Mouse (Mus musculus) liver (tissue): ENCODE data around the gene Sec61b.

Source experiments
- DNase-seq: peaks from one replicate; pipeline ENCODE4 v3.0.0-alpha.2; 2020; ENCODE audit warnings: mixed read lengths

Gene Sec61b

DNA sequence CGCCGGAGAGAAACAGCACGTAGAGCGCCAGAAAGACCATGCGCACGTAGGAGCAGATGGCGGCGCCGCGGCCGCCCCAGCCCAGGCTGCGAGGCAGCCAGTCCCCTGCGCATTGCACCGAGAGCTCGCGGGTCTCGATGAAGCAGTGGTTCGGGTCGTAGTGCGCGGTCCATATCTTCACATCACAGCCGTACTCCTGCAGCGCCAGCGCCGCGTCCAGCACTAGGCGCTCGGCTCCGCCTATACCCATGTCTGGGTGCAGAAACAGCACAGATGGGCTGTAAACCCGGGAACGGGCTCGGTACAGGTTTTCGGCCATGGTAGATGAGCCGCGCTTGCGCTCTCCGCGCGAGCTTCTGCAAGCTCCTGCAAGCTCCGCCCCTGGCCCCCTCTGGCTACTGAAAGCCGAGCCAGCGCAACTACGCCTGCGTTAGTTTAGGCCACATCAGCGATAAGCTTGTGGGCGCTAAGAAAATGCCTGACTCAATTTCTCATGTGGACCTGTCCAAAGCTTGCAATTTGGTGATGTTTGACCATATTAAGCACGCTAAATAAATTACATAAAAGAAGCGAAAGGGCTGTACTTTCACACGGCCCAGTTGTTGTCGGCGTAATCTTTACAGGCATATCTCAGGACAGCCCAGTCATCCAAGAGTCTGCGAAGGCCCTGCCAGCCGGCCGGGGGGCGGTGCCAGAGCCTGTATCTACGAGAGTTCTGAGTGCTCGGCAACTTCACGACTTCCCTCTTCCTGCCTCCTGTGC is at the start of gene Sec61b, which contains the start of gene Alg2:
Gene Sec61b, plus strand, starts transcription at position 691 of the 762 bp plus-strand sequence.
Gene Alg2, minus strand, starts transcription at position 366 of the 762 bp plus-strand sequence.
- DNase-seq, result peak; percentile 99

DNA sequence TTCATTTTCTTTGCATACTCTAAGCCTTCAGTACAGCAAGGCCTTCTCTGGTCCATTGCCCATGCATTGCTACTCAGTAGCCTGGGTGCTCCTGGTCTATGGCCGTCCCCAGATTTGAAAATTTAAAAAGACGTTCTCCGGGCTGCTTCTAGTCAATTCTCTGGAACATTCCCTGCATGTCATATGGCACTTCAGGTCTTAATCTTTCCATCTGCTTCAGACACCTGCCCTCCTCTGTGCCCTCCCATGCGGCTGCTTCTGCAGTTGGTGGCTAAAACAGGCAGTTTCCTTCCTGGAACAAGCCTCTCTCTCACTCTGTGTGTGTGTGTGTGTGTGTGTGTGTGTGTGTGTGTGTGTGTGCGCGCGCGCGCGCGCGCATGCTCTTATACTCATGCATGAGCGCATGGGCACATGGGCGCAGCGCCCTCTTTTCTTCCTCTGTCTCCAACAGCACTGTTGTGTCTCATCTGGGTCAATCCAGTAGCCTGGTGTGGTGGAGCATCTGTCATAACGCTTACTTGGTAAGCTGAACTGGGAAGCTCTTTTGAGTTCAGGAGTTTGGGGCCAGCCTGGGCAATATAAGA is 49.1 kb upstream of the Sec61b start:
- DNase-seq, result no peak

DNA sequence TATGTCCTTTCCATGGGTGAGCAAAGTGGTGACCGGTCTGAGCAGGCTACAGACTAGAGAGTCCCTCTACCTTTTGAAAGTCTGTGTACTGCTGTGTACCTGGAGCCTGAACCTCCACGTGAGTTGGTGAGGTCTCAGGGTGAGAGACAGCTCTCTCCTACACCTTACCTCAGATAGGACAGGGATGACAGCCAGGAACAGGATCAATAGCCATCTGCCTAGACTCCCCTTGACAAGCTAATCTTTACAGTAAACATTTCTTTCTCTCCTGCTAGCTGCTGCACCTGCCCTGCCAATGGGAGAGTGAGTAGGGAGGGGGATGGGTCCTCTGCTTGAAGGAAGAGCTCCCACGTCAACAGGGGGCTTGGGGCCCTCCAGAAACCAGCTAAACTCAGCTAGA is 46.9 kb upstream of the Sec61b start:
- DNase-seq, result no peak

DNA sequence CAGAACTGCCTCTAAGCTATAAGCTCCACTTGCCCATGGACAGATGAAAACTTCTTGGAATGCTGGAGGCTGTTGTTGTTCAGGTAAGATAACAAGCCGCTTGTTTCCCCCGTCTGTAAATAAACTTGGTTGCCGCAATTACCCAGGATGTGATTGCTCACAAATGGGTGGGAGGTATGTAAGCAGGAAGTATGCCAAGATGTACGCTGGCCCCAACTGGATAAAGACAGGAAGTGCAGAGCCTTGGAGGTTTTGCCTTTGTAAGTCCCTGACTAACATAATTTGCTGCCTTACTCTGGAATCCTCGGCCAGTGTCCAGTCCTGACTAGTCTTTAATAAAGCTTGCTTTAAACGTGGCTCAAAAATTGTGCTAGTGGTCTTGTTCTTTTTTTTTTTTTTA is 43.9 kb upstream of the Sec61b start:
- no peak for DNase-seq

DNA sequence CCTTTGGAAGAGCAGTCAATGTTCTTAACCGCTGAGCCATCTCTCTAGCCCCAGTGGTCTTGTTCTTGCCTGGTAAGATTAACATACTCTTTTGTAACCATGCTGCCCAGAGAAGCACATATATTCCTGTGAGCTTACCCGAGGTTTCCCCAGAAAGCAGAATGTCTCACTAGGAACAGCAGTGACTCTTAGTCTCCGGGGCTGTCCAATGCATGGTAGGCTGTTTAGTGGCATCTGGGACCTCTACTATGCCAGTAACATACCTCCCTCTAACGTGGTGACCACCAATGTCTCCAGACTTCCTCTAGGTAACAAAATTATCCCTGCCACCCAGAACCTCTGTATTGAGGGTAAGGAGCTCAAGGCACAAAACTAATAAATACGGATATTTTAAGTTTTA is 43.4 kb upstream of the Sec61b start:
- DNase-seq, result no peak

DNA sequence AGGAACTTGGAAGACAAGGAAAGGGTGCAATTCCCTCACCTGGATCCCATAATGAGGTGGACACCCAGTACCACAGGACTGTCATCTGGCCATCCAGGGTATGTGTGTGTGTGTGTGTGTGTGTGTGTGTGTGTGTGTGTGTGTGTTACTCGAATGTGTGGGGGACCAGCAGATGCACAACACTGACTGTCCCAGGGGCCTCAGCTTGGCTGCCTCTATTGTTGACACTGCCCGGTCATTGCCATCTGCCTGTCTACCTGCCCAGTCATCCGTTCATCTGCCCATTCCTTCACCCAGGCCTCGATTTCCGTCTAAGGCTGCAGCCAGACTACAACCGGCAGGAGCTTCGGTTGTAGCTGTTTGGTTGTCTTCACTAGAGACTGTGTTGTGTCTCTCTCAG is 41.7 kb upstream of the Sec61b start:
- no peak for DNase-seq

DNA sequence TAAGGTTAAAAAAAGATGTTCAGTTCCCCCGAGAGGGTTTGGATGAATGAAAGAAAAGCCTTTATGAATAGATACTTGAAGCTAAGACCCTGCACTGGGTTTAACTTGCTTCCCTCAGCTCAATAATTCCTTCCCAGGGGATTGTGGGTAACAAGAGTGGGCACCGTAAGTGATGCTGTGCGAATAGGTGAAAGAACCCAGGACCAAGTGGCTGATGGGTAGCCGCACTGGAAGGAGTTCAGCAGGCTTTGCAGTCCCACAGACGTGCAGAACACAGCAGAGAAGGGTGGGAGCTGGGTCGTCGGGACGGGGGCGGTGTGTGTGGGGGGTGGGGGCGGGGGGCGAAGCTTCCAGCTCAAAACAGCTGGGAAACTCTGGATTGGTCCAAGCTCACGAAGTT is 39.3 kb upstream of the Sec61b start:
- no peak for DNase-seq

DNA sequence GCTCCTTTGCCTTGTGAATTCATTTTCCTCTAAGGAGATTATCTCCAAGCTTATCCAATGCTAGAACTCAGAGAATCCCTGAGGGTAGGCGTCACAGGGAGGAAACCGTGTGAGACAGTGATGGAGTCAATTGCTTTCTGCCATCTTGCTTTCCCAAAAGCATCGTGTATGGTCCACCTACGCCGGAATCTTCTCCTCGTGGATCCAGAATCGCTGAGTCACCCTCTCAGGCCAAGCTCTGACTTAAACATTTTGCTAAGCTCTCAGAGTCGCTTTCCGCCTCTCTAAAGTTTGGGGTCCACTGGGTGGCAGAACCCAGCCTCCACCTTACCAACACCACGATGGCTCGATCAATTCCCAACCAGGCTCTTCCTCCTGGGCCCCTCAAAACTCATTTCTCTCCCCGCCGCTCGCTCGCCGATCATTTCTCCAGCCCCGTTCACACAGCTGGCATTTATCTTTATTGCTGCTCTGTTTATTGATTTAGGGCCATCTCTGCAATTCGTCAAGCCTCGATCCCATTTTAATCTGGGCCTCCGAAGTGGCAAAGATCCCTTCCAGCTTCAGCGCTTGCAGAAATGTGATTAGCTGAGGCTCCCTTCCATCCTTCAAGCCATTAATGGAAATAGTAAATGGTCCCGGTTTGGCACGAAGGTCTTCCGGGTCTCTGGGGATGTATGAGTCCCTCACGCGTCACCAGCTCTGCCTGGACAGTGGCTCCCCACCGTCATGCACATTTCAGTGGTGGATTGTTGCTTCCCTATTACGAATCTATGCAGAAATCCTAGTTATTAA is 38.7 kb upstream of the Sec61b start:
- no peak for DNase-seq

DNA sequence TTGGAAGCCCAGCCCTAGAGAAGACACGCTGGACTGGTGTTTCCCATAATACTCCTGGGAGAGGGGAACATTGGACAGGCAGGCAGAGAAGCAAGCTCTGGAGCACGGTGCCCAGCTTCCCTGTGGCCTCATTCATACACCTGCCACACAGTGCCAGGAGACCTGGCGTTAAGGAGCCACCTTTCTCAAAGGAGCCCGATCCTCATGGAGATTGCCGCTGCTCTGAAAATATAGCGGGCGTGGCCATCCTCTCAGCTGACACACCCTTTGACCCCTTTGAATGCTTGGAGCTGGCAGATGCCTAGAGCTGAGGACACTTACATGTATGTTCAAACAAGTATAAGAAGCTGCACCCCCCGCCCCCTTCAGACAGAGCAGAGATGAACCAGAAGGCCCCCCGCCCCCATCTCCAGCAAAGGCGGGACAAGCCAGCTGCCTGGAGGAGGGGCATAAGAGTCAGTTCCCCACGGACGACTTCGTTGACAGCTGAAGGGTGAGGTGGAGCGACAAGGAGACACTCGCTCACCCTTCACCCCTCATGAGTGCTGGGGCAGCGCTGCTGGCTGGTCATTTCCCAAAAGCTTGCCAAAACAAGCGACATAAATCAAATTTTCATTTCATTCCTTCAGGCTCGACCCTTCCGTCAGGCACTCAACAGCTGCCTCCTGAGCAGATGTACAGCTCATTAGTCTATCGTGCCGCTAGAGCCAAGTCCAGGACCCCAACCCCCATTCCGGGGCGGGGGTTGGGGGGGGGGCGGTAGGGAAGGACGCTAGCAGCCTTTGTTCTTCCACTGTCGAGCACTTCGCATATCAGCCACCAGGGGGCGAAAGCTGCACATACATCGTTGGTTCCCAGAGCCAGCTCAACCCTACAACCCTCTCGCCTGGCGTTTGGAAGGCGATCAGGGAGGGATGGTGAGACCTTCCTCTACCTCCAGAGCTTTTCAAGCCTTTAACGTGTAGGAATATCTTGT is 36.8 kb upstream of the Sec61b start:
- DNase-seq, result peak; percentile 82

DNA sequence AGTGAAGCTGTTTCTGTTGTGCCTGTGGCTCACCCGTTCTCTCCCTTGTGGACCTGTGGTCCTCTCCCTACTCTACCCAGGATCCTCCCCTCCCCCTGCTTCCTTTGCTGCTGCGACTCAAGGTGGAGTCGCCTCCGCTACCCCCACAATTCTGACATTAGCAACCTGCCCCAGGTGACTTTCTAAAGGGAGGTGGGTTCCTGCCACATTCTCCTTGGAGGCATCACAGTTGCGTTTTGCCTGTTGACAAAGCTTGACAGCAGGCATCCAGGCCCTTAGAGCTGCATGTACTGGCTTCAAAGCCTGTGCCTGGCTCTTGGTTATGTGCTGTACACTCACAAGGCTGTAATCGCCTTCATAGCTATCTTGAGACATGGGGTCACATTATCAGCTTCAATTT is 35.5 kb upstream of the Sec61b start:
- no peak for DNase-seq

DNA sequence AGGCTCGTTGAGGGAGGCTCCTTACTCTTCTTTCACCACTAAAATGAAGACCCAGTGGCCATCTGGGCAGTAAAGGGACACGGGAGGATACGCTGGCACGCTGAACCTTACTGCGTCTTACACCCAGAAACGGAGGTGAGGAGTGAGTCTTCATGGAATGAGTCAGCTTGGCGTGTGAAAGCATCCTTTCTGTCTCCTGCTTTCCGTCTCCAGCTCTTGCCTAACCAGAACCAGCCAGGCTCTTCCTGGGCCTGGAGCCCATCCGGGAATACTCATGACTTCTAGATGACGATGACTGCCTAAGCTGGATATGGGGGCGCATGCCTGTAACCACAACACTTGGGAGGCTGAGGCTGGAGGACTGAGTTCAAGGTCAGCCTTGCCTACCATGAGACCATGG is 33.5 kb upstream of the Sec61b start:
- no peak for DNase-seq

DNA sequence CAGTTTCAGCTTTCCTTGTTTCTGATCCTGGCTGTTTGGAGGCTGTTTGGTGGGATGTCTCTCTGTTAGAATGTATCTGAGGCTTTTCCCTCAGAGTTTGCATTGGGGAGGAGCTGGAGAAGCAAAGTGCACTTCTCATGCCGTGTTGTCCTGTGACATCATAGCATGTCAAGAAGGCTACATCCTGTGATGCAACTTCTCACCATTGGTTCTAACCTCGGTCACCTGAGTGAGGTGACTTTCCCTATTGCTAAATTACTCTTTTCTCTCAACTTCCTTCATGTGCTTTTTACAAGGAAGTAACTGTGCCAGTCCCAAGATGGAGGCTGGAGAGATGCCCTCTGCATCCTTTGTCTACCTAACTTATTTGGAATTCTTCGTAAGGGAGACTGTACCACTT is 25.9 kb upstream of the Sec61b start:
- no peak for DNase-seq

DNA sequence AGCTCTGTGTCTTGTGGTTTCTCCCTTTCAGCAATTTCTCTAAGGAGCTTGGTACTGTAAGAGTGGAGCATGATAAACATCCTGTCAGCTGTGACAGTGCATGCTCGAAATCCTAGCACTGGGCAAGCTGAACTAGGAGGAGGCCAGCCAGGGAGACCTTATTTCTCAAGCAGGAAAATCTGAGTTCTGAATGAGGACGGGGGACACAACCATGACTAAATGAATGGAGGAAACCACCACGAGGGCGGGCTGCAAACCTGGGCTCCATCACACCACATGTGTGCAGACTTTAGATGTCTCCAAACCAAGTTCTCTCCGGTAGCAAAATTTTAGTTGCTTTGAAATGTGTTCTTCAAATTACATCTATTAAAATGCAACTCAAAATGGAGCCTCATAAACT is 25.3 kb upstream of the Sec61b start:
- DNase-seq, result no peak

DNA sequence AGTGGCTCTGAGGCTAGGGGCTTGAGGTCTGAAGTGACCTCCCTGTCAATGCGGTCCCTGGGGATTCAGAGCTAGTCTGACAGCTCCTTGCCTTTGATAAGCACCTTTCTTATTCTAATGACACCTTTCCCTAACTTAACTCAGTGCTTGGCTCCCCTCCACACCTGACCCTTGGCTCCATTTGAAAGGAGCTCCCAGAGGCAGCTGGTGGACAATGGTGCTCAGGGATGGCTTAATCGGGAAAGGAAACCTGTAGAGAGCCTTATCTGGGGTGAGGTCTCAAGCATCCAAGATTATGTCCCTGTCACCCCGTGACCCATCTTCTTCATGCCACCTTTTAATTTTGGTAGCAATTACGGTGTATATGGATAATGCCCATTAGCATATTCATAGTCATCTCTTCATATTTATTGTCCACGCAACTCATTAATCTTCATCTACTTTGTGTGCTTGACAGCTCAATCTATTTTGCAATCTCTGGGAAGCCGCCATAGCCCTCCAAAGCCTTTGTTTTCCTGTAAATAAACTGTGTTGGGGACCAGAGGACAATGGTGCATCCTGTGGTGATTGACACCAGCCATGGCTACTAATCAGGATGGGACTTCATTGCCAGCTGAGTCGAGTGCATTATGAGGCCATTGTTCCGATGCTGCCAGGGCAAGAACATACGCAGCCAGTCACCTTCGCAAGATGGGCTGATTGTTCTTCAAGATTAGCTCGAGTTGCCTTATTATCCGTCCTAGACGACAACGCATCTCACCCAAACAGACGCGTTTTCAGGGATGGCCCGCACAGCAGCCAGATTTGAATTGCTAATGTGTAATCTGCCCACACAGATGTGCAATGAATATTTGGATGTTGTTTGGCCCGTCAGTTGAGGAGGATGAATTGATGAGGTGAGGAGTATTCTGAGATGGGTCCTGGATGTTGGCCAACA is 24.6 kb upstream of the Sec61b start:
- DNase-seq, result no peak

DNA sequence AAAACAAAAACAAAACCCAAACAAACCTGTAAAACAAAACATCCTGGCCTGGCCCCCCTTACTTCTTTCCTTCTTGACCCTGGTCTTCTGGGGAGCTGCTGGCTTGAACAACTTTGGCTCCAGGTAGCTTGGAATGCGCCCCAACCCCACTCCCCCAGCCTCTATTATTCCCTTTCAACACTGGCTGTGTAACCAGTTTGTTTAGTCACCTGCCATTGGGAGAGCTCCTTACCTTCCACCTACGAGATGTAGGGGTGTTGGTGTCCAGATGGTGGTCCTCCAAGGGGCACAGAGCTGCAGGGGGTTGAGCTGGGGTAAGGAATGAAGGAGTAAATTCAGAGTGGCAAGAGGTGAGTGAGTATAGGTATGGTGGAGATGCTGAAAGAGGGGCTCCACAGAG is 7.3 kb upstream of the Sec61b start:
- no peak for DNase-seq

DNA sequence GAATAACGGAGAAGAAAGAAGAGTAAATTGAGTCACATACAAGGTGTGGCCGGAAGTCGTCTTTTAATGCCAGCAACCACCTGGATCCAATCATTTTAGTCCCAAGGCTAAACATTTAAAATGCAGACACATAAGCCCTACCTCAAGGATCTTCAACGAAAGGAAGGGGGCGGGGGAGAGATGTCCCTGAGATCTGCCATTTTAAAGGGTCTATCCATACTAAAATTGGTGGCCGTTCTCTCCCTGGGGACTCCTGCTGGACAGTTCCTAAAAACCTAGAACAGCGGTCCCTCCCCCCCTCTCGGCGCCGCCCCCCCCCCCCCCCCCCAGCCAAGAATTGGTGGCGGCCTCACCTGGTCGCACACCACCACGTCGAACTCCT is 881 bp upstream of the Sec61b start:
- no peak for DNase-seq

DNA sequence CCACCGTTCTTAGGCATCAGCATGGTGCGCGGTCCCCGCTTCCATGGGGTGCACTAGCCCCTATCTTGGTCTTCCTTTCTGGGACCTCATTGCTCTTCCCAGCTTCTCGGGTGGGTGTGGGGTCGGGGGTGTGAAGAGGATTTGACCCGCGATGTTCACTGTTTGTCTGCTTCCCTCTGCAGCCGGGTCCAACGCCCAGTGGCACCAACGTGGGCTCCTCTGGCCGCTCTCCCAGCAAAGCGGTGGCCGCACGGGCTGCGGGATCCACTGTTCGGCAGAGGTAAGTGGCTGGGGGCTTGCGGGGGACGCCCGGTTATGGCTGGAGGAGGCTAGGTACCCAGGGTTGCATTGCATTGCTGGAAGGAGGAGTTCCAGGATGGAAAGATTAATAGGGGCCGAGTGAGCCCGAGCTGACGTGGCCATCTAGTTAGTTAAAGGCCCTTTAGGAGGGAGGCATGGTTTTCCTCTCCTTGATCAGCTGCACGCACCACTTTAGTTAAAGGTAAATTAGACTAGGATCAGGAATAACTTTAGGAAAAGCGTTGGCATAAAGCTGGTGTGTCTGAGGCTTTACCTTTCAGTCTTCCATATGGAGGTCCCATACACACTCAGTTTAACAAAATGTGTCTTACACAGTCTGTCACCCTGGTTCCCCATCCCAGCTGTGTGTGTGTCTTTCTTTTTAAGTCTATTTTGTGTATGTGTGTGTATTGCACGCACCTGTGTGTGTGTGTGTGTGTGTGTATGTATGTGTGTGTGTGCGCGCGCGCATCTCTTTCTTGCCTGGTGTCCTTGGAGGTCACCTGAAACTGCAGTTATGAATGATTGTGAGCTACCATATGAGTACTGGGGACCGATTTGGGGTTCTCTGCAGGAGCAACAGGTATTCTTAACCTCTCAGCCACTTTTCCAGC is 529 bp downstream of the Sec61b start:
- no peak for DNase-seq

DNA sequence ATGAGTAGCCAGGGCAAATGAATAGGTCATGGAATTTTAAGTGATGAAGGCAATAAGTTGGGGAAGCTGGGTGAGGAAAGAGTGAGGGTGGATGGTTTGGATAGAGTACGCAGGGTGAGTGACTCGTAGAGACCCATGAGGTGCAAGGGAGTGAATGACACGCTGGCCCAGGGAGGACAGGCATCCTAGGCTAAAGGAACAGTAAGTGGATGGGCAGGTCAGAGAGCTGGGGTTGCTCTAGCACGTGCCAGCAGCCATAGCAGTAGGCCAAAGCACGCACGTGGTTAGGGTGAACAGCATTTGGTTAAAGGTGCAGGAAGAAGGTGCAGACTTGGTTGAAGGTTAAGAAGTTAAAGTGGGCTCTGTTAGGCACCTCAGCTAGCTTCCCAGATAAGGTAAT is 3.1 kb downstream of the Sec61b start:
- DNase-seq, result no peak

DNA sequence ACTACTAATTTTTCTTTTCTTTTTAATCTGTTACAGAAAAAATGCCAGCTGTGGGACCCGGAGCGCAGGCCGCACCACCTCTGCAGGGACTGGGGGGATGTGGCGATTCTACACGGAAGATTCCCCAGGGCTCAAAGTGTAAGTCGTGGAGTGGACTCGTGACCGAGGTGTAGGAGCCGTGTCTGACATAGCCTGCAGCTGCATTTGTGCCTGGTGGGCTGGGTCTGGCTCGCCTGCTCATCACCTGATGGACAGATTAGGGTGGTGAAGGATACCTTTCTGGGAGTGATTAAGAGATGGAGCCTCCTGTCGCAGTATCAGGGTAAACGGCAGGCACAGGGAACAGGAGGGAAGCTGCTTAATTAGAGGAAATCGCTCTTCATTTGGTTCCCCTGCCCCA is 5.6 kb downstream of the Sec61b start:
- no peak for DNase-seq

DNA sequence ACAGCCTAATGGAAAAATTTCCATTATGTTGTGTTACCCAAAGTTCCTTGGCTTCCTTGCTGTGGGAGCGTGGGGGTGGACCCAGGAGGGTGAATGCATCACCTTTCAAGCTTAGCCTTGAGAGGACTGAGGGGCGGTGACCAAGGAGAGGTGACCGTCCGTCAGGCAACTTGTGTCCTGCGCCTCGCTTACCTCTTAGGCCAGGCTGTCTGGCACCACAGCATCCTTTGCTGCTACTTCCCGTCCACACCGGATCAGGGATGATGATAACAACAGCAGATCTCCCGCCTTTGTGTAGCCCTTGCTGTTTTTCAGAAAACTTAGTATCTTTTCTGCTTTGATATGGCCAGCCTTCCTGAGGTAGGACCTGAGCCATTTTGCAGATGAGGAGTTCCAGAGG is 6.1 kb downstream of the Sec61b start:
- DNase-seq, result no peak

DNA sequence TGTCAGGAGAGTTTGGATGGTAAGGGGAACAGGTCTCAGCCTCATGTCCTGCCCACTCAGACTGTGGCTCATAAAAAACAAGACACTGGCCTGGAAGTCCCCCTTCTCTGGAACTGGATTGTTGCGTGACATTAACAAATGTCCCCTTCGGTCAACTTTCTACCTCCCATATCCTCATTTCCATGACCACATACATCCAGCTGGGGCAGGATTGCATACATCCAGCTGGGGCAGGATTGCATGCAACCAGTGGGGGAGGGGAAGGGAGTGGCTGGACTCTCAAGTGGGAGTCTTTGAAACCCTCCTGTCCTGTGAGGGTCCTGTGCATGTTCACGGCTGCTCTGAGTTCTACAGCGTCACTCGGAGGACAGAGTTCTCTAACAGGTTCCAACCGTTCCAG is 16.8 kb downstream of the Sec61b start:
- no peak for DNase-seq
